Mouse (Mus musculus) cerebellum, adult 2 months (tissue): ENCODE data around the gene Pqbp1. TPM values are rescaled to one million over a fixed set of nuclear protein-coding genes. Genes with fewer than 3 reads are reported as not detected.

Source experiments
- DNase-seq, 2 experiments: peaks; one replicate each; pipeline ENCODE4 v3.0.0; 2021
- H3K27ac ChIP-seq: fragments of 200-500 bp; 2 replicates; pipeline ENCODE4 v1.5.1; 2012; ENCODE audit warnings: low read length, control low read depth, inconsistent platforms; ENCODE audit not compliant: insufficient read depth
- H3K27me3 ChIP-seq: fragments of 200-500 bp; 2 replicates; pipeline ENCODE4 v1.6.1; 2012; ENCODE audit warnings: inconsistent platforms, mild to moderate bottlenecking, low read length, moderate library complexity; ENCODE audit not compliant: control insufficient read depth, insufficient read depth
- H3K4me1 ChIP-seq: fragments of 200-500 bp; 2 replicates; pipeline ENCODE4 v1.6.1; 2011; ENCODE audit warnings: low read length; ENCODE audit not compliant: control insufficient read depth, insufficient read depth
- H3K4me3 ChIP-seq: fragments of 200-500 bp; replicated peaks from 2 replicates; pipeline ENCODE3; 2011; ENCODE audit warnings: mild to moderate bottlenecking, low read depth, low read length, control low read depth; ENCODE audit not compliant: insufficient read depth
- CTCF ChIP-seq: fragments of 200-500 bp; IDR thresholded peaks from 2 replicates; pipeline ENCODE4 v1.5.1; 2011; ENCODE audit warnings: low read depth, mild to moderate bottlenecking, control low read depth, low read length, moderate library complexity, borderline replicate concordance; ENCODE audit not compliant: insufficient read depth
- POLR2A ChIP-seq: fragments of 200-500 bp; IDR thresholded peaks from 2 replicates; pipeline ENCODE4 v1.6.1; 2011; ENCODE audit warnings: low read length, control low read depth, borderline replicate concordance; ENCODE audit not compliant: insufficient read depth
- WGBS: fragments of 180-500 bp; shearing (Covaris S2); methylation state at CpG from one replicate; pipeline ENCODE4 v1.1.7; 2018; 5-methylcytosine and 5-hydroxymethylcytosine counted together
- polyA plus RNA-seq: library from polyadenylated mRNA; depleted of rRNA; stranded (reverse); fragments of >200 nt; gene quantifications from 2 replicates; pipeline ENCODE4 v1.2.3, GENCODE M21; 2012

Gene Pqbp1
- polyA plus RNA-seq, 1 experiment = 174 TPM

- no peak for DNase-seq
- Histone ChIP-seq H3K4me1 (no peaks in the 10 kb centered on the region), H3K27ac (no peak within 1 kb of the TSS), H3K4me3 (no peak within 1 kb of the TSS), H3K27me3 (no peaks in the 10 kb centered on the region)
- 91% methylated on average over 5 of the region's 5 CpGs for WGBS
- TF ChIP-seq CTCF = no peak
- no peak for TF ChIP-seq POLR2A
Measured at GRCm38 (mm10) chrX:7907735-7908134, 8.7 kb upstream of the Pqbp1 start, which contains the start of gene Gm10491. Gm10491 (minus strand) TSS chrX:7907835.

DNA sequence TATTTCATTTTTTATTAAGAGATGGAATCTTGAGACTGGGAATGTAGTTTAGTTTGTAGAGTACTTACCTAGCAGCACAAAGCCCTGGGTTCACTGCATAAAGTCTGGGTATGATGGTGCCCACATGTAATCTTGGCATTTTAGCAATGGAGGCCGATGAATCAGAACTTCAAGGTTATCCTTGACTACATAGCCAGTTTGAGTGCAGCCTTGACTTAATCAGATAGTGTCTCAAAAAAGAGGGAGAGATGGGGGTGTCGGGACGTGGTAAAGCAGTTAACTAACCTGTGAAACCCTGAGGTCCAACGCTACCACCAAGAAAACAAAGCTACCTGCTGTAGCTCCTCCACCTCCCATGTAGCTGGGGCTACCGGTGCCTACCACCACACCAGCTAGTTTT, 5.4 kb upstream of the Pqbp1 start:
- H3K27me3 ChIP-seq = no peaks in the 10 kb centered on the region
- no peak overlapping the region for H3K4me3 ChIP-seq
- H3K27ac ChIP-seq = no peak overlapping the region
- WGBS = 92% methylated on average over 5 of the region's 5 CpGs
- DNase-seq = no peak
- no peak for TF ChIP-seq CTCF
- TF ChIP-seq POLR2A = no peak
- no peaks in the 10 kb centered on the region for H3K4me1 ChIP-seq

- H3K4me1 ChIP-seq = no peaks in the 10 kb centered on the region
- no peaks in the 10 kb centered on the region for H3K27me3 ChIP-seq
- no peak for DNase-seq
- TF ChIP-seq POLR2A = no peak
- no peak for TF ChIP-seq CTCF
- WGBS = 24% methylated on average over 13 of the region's 13 CpGs
- H3K4me3 ChIP-seq = peak overlapping the region; percentile 95
- peak overlapping the region; percentile 99; the same call in 1 of the 2 replicates for H3K27ac ChIP-seq
Measured at GRCm38 (mm10) chrX:7898211-7898610, 858 bp downstream of the Pqbp1 start.

- Histone ChIP-seq H3K27me3 (no peaks in the 10 kb centered on the region), H3K27ac (peak within 1 kb of the TSS; percentile 94), H3K4me3 (peak within 1 kb of the TSS; percentile 99), H3K4me1 (no peaks in the 10 kb centered on the region)
- 5% methylated on average over 41 of the region's 49 CpGs for WGBS
- DNase-seq = peak; percentile 85 to 92
- TF ChIP-seq POLR2A (peak; percentile 58), CTCF (no peak)
Measured at GRCm38 (mm10) chrX:7883841-7884567, 15.1 kb downstream of the Pqbp1 start, which contains the start of gene Slc35a2. Slc35a2 (plus strand) TSS chrX:7884028.

DNA sequence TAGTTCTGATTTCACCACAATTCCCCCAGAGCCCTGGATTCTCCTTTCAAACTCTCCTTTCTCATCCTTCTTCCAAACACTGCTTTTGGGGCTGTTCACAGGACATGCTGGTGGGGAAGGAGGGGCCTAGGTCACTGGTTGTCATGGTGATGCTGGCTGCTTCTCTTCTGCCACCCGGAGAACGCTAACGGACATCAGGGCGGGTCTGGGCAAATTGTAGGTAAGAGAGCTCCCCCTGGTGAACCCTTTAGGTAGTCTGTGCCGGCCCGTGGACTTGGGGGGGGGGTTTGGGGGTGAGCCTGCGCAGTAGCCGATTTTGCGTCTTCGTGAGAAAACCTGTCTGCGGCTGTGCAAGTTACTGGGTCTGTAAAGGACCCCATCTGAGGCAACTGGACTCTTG, 19.2 kb downstream of the Pqbp1 start:
- no peaks in the 10 kb centered on the region for H3K4me1 ChIP-seq
- 9% methylated on average over 11 of the region's 11 CpGs for WGBS
- peak overlapping the region; percentile 81 for H3K4me3 ChIP-seq
- 0 out of 2 replicates have a peak overlapping the region, but pooled peaks have one; percentile 39 for H3K27ac ChIP-seq
- TF ChIP-seq POLR2A (no peak), CTCF (peak; percentile 57; the same call in 1 of the 2 replicates)
- DNase-seq = peak; percentile 71 to 85
- H3K27me3 ChIP-seq = no peaks in the 10 kb centered on the region

DNA sequence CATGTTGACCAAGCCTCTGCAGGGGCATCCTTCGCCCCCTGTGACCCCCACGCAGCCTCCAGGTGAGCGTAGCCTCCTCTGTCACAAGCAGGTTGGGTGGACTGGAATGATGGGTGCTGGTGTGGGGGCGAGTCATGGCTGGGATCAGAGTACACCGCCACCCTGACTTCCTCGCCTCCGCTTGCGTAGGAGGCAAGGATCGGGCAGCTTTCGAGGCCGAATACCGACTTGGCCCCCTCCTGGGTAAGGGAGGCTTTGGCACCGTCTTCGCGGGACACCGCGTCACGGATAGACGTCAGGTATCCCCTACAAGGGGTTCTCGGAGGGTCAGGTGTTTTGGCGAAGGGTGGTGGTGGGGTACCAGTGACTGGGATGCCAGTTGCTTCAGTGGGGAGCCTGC, 20.6 kb downstream of the Pqbp1 start:
- no peak for TF ChIP-seq POLR2A
- TF ChIP-seq CTCF = no peak
- Histone ChIP-seq H3K4me1 (no peaks in the 10 kb centered on the region), H3K27me3 (no peaks in the 10 kb centered on the region), H3K27ac (peak overlapping the region; percentile 76), H3K4me3 (peak overlapping the region; percentile 81)
- peak; percentile 53 to 61 for DNase-seq
- 9% methylated on average over 21 of the region's 21 CpGs for WGBS

GRCm38 (mm10) chrX:7878007-7878419, 21.1 kb downstream of the Pqbp1 start, which contains the start of gene Pim2:
Pim2 (plus strand) TSS chrX:7878262.
- peak; percentile 87 to 94 for DNase-seq
- WGBS = 2% methylated on average over 31 of the region's 38 CpGs
- Histone ChIP-seq H3K27me3 (no peaks in the 10 kb centered on the region), H3K4me3 (peak within 1 kb of the TSS; percentile 81), H3K4me1 (no peaks in the 10 kb centered on the region), H3K27ac (peak within 1 kb of the TSS; percentile 76)
- TF ChIP-seq POLR2A = peak; percentile 57; the same call in 1 of the 2 replicates
- no peak for TF ChIP-seq CTCF

- TF ChIP-seq CTCF = no peak
- no peak for TF ChIP-seq POLR2A
- DNase-seq = no peak
- Histone ChIP-seq H3K27ac (no peak overlapping the region), H3K4me1 (no peaks in the 10 kb centered on the region), H3K4me3 (no peak overlapping the region), H3K27me3 (no peaks in the 10 kb centered on the region)
- 52% methylated on average over 3 of the region's 3 CpGs for WGBS
Measured at GRCm38 (mm10) chrX:7869826-7870225, 29.2 kb downstream of the Pqbp1 start.

DNA sequence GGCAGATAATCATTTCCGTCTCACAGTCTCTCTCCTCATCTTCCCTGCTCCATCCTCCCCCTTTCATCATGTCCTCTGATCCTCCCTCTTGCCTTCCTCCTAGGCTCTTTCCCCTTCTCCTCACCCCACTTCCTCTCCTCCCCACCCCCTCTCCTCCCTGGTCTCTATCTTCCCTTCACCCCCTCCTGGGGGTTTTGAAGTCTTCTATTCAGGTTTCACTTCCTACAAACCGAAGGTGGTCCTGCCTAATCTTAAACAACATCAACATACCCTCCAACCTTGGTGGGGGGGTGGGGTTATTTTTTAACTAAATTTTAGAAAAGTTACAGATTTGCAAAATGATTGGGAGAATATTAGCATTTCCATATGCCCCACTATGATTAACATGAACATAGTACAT, 30.6 kb downstream of the Pqbp1 start:
- DNase-seq = no peak
- 44% methylated on average over 2 of the region's 2 CpGs for WGBS

More for the DNA sequence above, 30.6 kb downstream of the Pqbp1 start:
- no peak overlapping the region for H3K27ac ChIP-seq
- no peaks in the 10 kb centered on the region for H3K4me1 ChIP-seq
- H3K27me3 ChIP-seq = no peaks in the 10 kb centered on the region
- H3K4me3 ChIP-seq = no peak overlapping the region
- TF ChIP-seq POLR2A (no peak), CTCF (no peak)
